21 mouse cellular contexts compared by ENCODE assay signal in genomic region chr14:120607801-120608200, GRCm38 (mm10).
"Had no signal": no experiment of that assay in that cellular context is flagged by ENCODE, and none has a peak within 500 bp of the region (broad histone marks: within the 10 kb centered on the region; RNA-seq: fewer than 3 reads in every experiment).

No protein-coding gene starts in this region.

- DNase-seq: kidney, adult 11 months; kidney, adult 8-10 months; kidney, postnatal 10 days; kidney, postnatal 36 days; liver; lung, adult 18-20 months; lung, postnatal 10 days; lung, postnatal 36 days; midbrain, embryonic 14.5 days; right cerebral cortex, postnatal 4 days; thymus, adult 18-20 months; thymus, postnatal 36 days had no signal

- ATAC-seq: intestine, embryonic 15.5 days; liver, embryonic 12.5 days had no signal

- H3K4me3 ChIP-seq: intestine, embryonic 15.5 days; kidney, embryonic 15.5 days; limb, embryonic 10.5 days; limb, embryonic 13.5 days; liver, embryonic 12.5 days; liver, embryonic 15.5 days; lung, embryonic 15.5 days; megakaryocyte, embryonic 14.5 days; stomach, embryonic 15.5 days had no signal

- H3K27ac ChIP-seq: intestine, embryonic 15.5 days; kidney, embryonic 15.5 days; limb, embryonic 10.5 days; limb, embryonic 13.5 days; liver, embryonic 12.5 days; liver, embryonic 15.5 days; lung, embryonic 15.5 days; stomach, embryonic 15.5 days had no signal
